Mouse (Mus musculus) gastrocnemius, postnatal 4 days (tissue): ENCODE results near the gene Rnf151. TPM values are rescaled to one million over a fixed set of nuclear protein-coding genes. Genes with fewer than 3 reads are reported as not detected.
"Not testable (repeated sequence)": the region's sequence is repeated elsewhere in the genome, so short reads cannot be mapped to it uniquely, and the experiment has no call there.

ENCODE experiments used
- DNase-seq, 2 experiments: peaks; one replicate each; pipeline ENCODE4 v3.0.0; 2021 to 2022; ENCODE audit warnings: low spot score in 2 of 2, mixed read lengths in 2 of 2
- total RNA-seq, 2 experiments: library from RNA; stranded (reverse); gene quantifications; 2 replicates each; pipeline ENCODE4 v1.2.3; 2021

The Rnf151 gene
- total RNA-seq, 2 experiments from 2014 or later = 0.23 TPM; not detected in 1

GRCm38 (mm10) chr17:24733434-24734050 lies 15.7 kb upstream of the Rnf151 start:
- no peak for DNase-seq

GRCm38 (mm10) chr17:24732233-24732935 lies 14.5 kb upstream of the Rnf151 start:
- no peak for DNase-seq

GRCm38 (mm10) chr17:24730787-24731186 lies 12.9 kb upstream of the Rnf151 start:
- no peak for DNase-seq

- no peak for DNase-seq
Measured at GRCm38 (mm10) chr17:24729067-24729466, 11.2 kb upstream of the Rnf151 start.

GRCm38 (mm10) chr17:24728184-24728583 lies 10.3 kb upstream of the Rnf151 start:
- DNase-seq = no peak

GRCm38 (mm10) chr17:24727618-24728017 lies 9.8 kb upstream of the Rnf151 start, which contains the start of gene Rpl3l:
TSS of gene Rpl3l (plus strand) at chr17:24727820.
- DNase-seq = no peak

- DNase-seq = no peak
Measured at GRCm38 (mm10) chr17:24725637-24726390, 8.0 kb upstream of the Rnf151 start.

- peak; percentile 98 for DNase-seq
Measured at GRCm38 (mm10) chr17:24724184-24724583, 6.3 kb upstream of the Rnf151 start, which contains the start of gene Ndufb10. TSS of gene Ndufb10 (minus strand) at chr17:24724478.

GRCm38 (mm10) chr17:24723881-24724180 lies 6.0 kb upstream of the Rnf151 start:
- no peak for DNase-seq

GRCm38 (mm10) chr17:24723122-24723880 lies 5.4 kb upstream of the Rnf151 start:
- DNase-seq = no peak

GRCm38 (mm10) chr17:24722220-24722924 lies 4.5 kb upstream of the Rnf151 start:
- no peak for DNase-seq

- not testable (repeated sequence) for DNase-seq
Measured at GRCm38 (mm10) chr17:24721383-24721955, 3.6 kb upstream of the Rnf151 start.

- DNase-seq = not testable (repeated sequence)
Measured at GRCm38 (mm10) chr17:24720616-24721015, 2.8 kb upstream of the Rnf151 start.

GRCm38 (mm10) chr17:24719494-24720222 lies 1.8 kb upstream of the Rnf151 start:
- peak; percentile 93 to 98 for DNase-seq

GRCm38 (mm10) chr17:24718938-24719337 lies 1.1 kb upstream of the Rnf151 start:
- not testable (repeated sequence) for DNase-seq

GRCm38 (mm10) chr17:24716166-24716682 lies 1.6 kb downstream of the Rnf151 start:
- DNase-seq = no peak

GRCm38 (mm10) chr17:24715556-24715955 lies 2.3 kb downstream of the Rnf151 start:
- no peak for DNase-seq

- no peak for DNase-seq
Measured at GRCm38 (mm10) chr17:24708646-24709045, 9.2 kb downstream of the Rnf151 start.

- DNase-seq = no peak
Measured at GRCm38 (mm10) chr17:24707801-24708425, 9.9 kb downstream of the Rnf151 start.
